15 mouse cellular contexts compared by ENCODE assay signal in genomic region chr12:15603319-15603718, GRCm38 (mm10).
DNase-seq lines count a peak whose midpoint lies in the region; ATAC-seq and TF ChIP-seq lines count a peak whose summit lies in the region.
"Had no signal": no experiment of that assay in that cellular context is flagged by ENCODE, and none has a peak within 500 bp of the region (broad histone marks: within the 10 kb centered on the region; RNA-seq: fewer than 3 reads in every experiment).

No protein-coding gene starts in this region.

- no peaks in the 10 kb centered on the region for H3K27me3 ChIP-seq in hindbrain, embryonic 12.5 days
- H3K27me3 ChIP-seq in limb, embryonic 15.5 days: no peaks in the 10 kb centered on the region
- no peaks in the 10 kb centered on the region for H3K27me3 ChIP-seq in liver, embryonic 12.5 days (replicated peaks)

- peaks cover 11% of the 10 kb centered on the region for H3K4me1 ChIP-seq in hindbrain, embryonic 12.5 days
- peaks cover 14% of the 10 kb centered on the region for H3K4me1 ChIP-seq in limb, embryonic 15.5 days
- H3K4me1 ChIP-seq in liver, embryonic 12.5 days: no peaks in the 10 kb centered on the region

- H3K4me3 ChIP-seq in hindbrain, embryonic 12.5 days: no peak overlapping the region
- no peak overlapping the region for H3K4me3 ChIP-seq in limb, embryonic 15.5 days
- no peak overlapping the region for H3K4me3 ChIP-seq in liver, embryonic 12.5 days
- H3K4me3 ChIP-seq: heart, embryonic 10.5 days; layer of hippocampus, adult 2 months; myocyte had no signal

- no peak for TF ChIP-seq CTCF in brain, embryonic 14.5 days (IDR thresholded peaks at IDR 0.05; ENCODE audit: borderline replicate concordance, extremely low read depth, insufficient read depth, insufficient read length)

- no peaks in the 10 kb centered on the region for H3K36me3 ChIP-seq in hindbrain, embryonic 12.5 days
- no peaks in the 10 kb centered on the region for H3K36me3 ChIP-seq in limb, embryonic 15.5 days
- no peaks in the 10 kb centered on the region for H3K36me3 ChIP-seq in liver, embryonic 12.5 days
- H3K36me3 ChIP-seq: heart, embryonic 10.5 days had no signal

- 0 out of 2 replicates have a peak overlapping the region, but pooled peaks have one; percentile 12 for H3K27ac ChIP-seq in hindbrain, embryonic 12.5 days
- H3K27ac ChIP-seq in limb, embryonic 15.5 days: no peak overlapping the region
- no peak overlapping the region for H3K27ac ChIP-seq in liver, embryonic 12.5 days
- H3K27ac ChIP-seq: heart, embryonic 10.5 days; layer of hippocampus, adult 2 months had no signal

- no peak overlapping the region for H3K9ac ChIP-seq in hindbrain, embryonic 12.5 days
- H3K9ac ChIP-seq in limb, embryonic 15.5 days: no peak overlapping the region
- no peak overlapping the region for H3K9ac ChIP-seq in liver, embryonic 12.5 days

- TF ChIP-seq POLR2A in brain, embryonic 14.5 days (IDR thresholded peaks at IDR 0.05; ENCODE audit: borderline replicate concordance, extremely low read depth, insufficient read depth, insufficient read length, poor library complexity, severe bottlenecking): no peak

- intact Hi-C loops in gastrocnemius, postnatal 36 days (cut with DNase I): loop anchor here (5.0 to 10.0 kb wide), 2 partner anchors 209 to 541 kb away; no protein-coding TSS in a partner anchor

- no peaks in the 10 kb centered on the region for H3K9me3 ChIP-seq in hindbrain, embryonic 12.5 days (replicated peaks)
- no peaks in the 10 kb centered on the region for H3K9me3 ChIP-seq in limb, embryonic 15.5 days
- no peaks in the 10 kb centered on the region for H3K9me3 ChIP-seq in liver, embryonic 12.5 days (replicated peaks)
- H3K9me3 ChIP-seq: heart, embryonic 10.5 days had no signal

- peak; percentile 46 for DNase-seq in CD4-positive, CD25-positive, alpha-beta regulatory T cell, adult 2 months (ENCODE audit: low read depth, low spot score)
- peak; percentile 78 for DNase-seq in brain, embryonic 14.5 days (ENCODE audit: low read depth)
- DNase-seq in cerebellum, adult 11 months: no peak
- DNase-seq in adrenal gland, postnatal 10 days: no peak
- DNase-seq in gastrocnemius, postnatal 36 days: no peak
- DNase-seq: cerebellum, postnatal 36 days; left cerebral cortex, postnatal 4 days; lung, postnatal 14 days had no signal

- no peak overlapping the region for H3K4me2 ChIP-seq in hindbrain, embryonic 12.5 days (replicated peaks)
- no peak overlapping the region for H3K4me2 ChIP-seq in limb, embryonic 15.5 days
- H3K4me2 ChIP-seq in liver, embryonic 12.5 days: no peak overlapping the region

- ATAC-seq in hindbrain, embryonic 12.5 days (ENCODE audit: low FRiP score): no peak
- ATAC-seq in limb, embryonic 15.5 days (ENCODE audit: insufficient number of reproducible peaks, low FRiP score, low TSS enrichment, low read depth): 0 out of 2 replicates have a peak, but pooled peaks have one; percentile 69
- no peak for ATAC-seq in liver, embryonic 12.5 days
- ATAC-seq: intestine, embryonic 16.5 days had no signal

- 51% methylated on average over 5 of the region's 5 CpGs for WGBS in hindbrain, embryonic 12.5 days
- whole genome bisulfite sequencing in limb, embryonic 15.5 days: 28% methylated on average over 5 of the region's 5 CpGs
- WGBS in liver, embryonic 12.5 days (ENCODE audit: insufficient replicate concordance): 66% methylated on average over 5 of the region's 5 CpGs

Comparison
In these comparisons a context has a peak if more than half of its experiments do, and no peak if none do; other contexts are left out.
1. DNase-seq: peak in CD4-positive, CD25-positive, alpha-beta regulatory T cell, adult 2 months (single experiment) and brain, embryonic 14.5 days (single experiment); none in cerebellum, adult 11 months (single experiment), adrenal gland, postnatal 10 days (single experiment) and gastrocnemius, postnatal 36 days (0 of 2).